Mouse (Mus musculus): ENCODE results near the gene Pla2g4a. TPM values are rescaled to one million over a fixed set of nuclear protein-coding genes. Genes with fewer than 3 reads are reported as not detected.

Pla2g4a gene
- polyA plus RNA-seq, 1 experiment from 2014 or later, result 44.4 TPM

DNA sequence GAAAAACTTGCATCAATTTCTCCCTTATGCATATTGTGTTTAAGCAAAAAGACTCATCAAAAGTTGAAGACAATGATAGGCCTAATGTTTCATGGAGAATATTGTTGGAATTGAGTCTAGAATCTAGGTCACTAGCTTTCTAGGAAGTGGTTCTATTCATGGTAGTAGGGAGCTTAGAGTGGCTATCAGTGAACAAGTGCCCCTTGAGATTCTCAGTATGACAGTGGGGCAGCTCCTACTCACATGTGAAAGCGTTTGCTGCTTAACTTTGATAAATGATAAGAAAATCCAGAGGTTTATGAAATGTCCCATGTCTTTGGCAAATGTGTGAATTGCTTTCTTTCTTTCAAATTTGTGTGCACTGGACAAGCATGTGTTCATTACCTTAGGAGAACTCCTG is 2.0 kb downstream of the Pla2g4a start:
- H3K4me1 ChIP-seq (ENCODE audit: control insufficient read depth, insufficient read depth, low read length), result no peaks in the 10 kb centered on the region
- H3K4me3 ChIP-seq (ENCODE audit: low read depth, low read length), result no peak overlapping the region
- H3K36me3 ChIP-seq (ENCODE audit: control insufficient read depth, insufficient read depth, low read length), result no peaks in the 10 kb centered on the region
- no peak overlapping the region for H3K4me2 ChIP-seq (replicated peaks; ENCODE audit: low read depth, low read length)
- no peaks in the 10 kb centered on the region for H3K9me3 ChIP-seq (ENCODE audit: control insufficient read depth, low read depth, low read length)
- ATAC-seq (ENCODE audit: insufficient number of reproducible peaks, insufficient read depth, low FRiP score, low read depth), result no peak
- no peak overlapping the region for H3K9ac ChIP-seq (replicated peaks; ENCODE audit: low read depth, low read length)
- H3K27me3 ChIP-seq (ENCODE audit: control insufficient read depth, insufficient read depth, low read length), result no peaks in the 10 kb centered on the region
- WGBS, result 38% methylated on average over 1 of the region's 1 CpGs
- H3K27ac ChIP-seq (ENCODE audit: low read length), result no peak overlapping the region

DNA sequence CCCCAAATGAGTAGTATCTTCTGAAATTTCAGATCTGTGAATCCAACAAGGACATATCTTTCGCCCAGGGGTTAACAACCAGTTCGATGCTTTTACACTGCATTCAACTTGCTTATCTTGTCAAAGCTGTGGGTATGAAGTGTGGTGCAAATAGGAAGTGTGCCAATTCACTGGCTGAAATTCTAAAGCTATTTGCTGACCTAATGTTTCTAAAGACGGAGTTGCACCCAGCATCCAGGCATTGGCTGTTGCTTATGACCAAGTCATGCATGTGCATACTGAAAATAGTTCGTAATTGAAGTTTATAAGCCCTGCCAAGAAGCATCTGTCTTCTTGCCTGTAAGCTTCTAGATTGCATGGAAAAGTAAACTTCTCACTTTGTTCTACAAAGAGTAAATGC is 5.6 kb downstream of the Pla2g4a start:
- H3K36me3 ChIP-seq (ENCODE audit: control insufficient read depth, insufficient read depth, low read length), result no peaks in the 10 kb centered on the region
- H3K27ac ChIP-seq (ENCODE audit: low read length), result no peak overlapping the region
- no peak for ATAC-seq (ENCODE audit: insufficient number of reproducible peaks, insufficient read depth, low FRiP score, low read depth)
- no peak overlapping the region for H3K4me3 ChIP-seq (ENCODE audit: low read depth, low read length)
- WGBS, result 70% methylated on average over 4 of the region's 4 CpGs
- H3K4me1 ChIP-seq (ENCODE audit: control insufficient read depth, insufficient read depth, low read length), result 0 out of 2 replicates have a peak, but pooled peaks cover 2% of the 10 kb centered on the region
- no peaks in the 10 kb centered on the region for H3K9me3 ChIP-seq (ENCODE audit: control insufficient read depth, low read depth, low read length)
- no peaks in the 10 kb centered on the region for H3K27me3 ChIP-seq (ENCODE audit: control insufficient read depth, insufficient read depth, low read length)
- H3K4me2 ChIP-seq (replicated peaks; ENCODE audit: low read depth, low read length), result no peak overlapping the region
- no peak overlapping the region for H3K9ac ChIP-seq (replicated peaks; ENCODE audit: low read depth, low read length)

DNA sequence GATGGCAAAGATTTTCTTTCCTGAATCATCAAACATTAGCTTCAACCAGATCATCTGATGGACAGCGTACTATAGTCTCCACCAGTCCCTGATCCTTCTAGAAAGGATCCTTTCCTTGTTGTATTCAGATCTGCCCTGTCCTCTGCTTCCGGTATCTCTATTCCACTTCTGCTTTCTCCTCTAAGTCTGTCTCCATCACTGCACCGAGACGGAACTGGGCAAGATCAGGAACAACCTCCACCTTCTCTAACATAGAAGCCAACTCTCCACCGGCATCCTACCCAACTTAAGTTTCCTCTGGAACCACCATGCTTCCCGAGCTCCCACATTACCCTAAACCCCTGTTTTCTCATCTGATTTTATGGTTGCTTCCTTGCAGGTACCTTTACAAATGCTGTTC is 7.1 kb downstream of the Pla2g4a start:
- no peak overlapping the region for H3K4me2 ChIP-seq (replicated peaks; ENCODE audit: low read depth, low read length)
- no peak overlapping the region for H3K27ac ChIP-seq (ENCODE audit: low read length)
- H3K27me3 ChIP-seq (ENCODE audit: control insufficient read depth, insufficient read depth, low read length), result no peaks in the 10 kb centered on the region
- H3K36me3 ChIP-seq (ENCODE audit: control insufficient read depth, insufficient read depth, low read length), result no peaks in the 10 kb centered on the region
- H3K9me3 ChIP-seq (ENCODE audit: control insufficient read depth, low read depth, low read length), result no peaks in the 10 kb centered on the region
- H3K4me1 ChIP-seq (ENCODE audit: control insufficient read depth, insufficient read depth, low read length), result peaks cover 10% of the 10 kb centered on the region
- no peak overlapping the region for H3K4me3 ChIP-seq (ENCODE audit: low read depth, low read length)
- no peak for ATAC-seq (ENCODE audit: insufficient number of reproducible peaks, insufficient read depth, low FRiP score, low read depth)
- H3K9ac ChIP-seq (replicated peaks; ENCODE audit: low read depth, low read length), result no peak overlapping the region
- WGBS, result 92% methylated on average over 6 of the region's 6 CpGs

DNA sequence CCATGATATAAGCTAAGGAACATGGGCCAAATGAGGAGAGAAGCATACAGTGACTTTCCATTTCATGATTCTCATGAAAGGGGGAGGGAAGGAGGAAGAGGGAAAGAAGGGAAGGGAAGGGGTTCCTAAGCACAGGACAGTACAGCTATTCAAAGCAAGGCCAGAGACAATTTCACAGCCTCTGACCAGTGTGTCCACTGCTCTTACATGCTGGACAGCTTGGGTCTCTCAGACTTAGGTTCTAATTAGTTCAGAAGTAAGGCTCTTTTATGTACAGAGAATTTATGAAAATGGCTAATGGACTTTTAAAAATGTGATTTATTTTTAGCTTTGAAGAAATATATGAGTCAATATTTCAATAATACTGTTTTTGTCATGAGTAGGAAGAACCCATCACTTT is 9.0 kb downstream of the Pla2g4a start:
- H3K9ac ChIP-seq (replicated peaks; ENCODE audit: low read depth, low read length), result no peak overlapping the region

DNA sequence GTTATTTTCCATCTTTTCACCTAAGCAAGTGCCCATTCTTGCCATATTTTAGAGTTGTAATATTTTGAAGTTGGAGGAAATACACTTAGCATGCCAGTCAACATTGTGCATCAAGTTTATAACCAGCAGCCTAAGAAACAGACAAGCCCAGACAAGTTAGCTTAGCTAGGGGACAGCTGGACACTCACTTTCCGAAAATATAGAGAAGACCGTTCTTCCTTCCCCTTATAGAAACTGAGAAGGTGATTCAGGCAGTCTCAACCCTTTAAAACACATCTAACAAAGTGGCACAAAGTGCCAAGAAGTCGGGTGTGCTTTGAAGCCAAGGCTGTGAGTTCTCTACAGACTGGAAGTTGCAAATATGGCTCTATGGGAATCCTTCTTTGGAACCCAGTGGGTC is 10.4 kb downstream of the Pla2g4a start:
- WGBS, result 83% methylated on average over 3 of the region's 3 CpGs

More for the DNA sequence above, 9.0 kb downstream of the Pla2g4a start:
- no peaks in the 10 kb centered on the region for H3K36me3 ChIP-seq (ENCODE audit: control insufficient read depth, insufficient read depth, low read length)
- no peak for ATAC-seq (ENCODE audit: insufficient number of reproducible peaks, insufficient read depth, low FRiP score, low read depth)
- no peak overlapping the region for H3K27ac ChIP-seq (ENCODE audit: low read length)
- no peaks in the 10 kb centered on the region for H3K27me3 ChIP-seq (ENCODE audit: control insufficient read depth, insufficient read depth, low read length)
- no peaks in the 10 kb centered on the region for H3K9me3 ChIP-seq (ENCODE audit: control insufficient read depth, low read depth, low read length)
- H3K4me3 ChIP-seq (ENCODE audit: low read depth, low read length), result no peak overlapping the region
- peaks cover 10% of the 10 kb centered on the region for H3K4me1 ChIP-seq (ENCODE audit: control insufficient read depth, insufficient read depth, low read length)
- H3K4me2 ChIP-seq (replicated peaks; ENCODE audit: low read depth, low read length), result no peak overlapping the region

DNA sequence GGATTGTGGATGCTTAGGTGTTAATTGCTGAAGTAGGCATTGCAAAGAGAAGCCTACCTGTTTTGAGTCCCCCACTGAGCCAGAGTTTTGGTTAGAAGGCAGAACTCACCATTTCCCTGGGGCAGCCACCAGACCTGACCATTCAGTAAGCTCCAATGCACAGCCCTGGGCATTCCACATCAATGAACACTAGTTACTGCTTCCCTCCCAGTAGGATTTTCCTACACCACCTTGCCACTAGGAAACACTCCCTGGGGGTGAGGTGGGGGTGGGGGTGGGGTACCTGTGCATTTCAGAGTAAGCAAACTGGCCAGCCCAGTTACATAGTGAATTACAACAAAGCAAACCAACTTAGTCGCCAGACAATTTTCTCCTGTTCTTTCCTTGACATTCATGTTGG is 10.8 kb downstream of the Pla2g4a start:
- Histone ChIP-seq H3K27ac (ENCODE audit: low read length) (no peak overlapping the region), H3K9me3 (ENCODE audit: control insufficient read depth, low read depth, low read length) (no peaks in the 10 kb centered on the region), H3K4me2 (replicated peaks; ENCODE audit: low read depth, low read length) (no peak overlapping the region), H3K36me3 (ENCODE audit: control insufficient read depth, insufficient read depth, low read length) (no peaks in the 10 kb centered on the region), H3K4me3 (ENCODE audit: low read depth, low read length) (no peak overlapping the region), H3K27me3 (ENCODE audit: control insufficient read depth, insufficient read depth, low read length) (no peaks in the 10 kb centered on the region), H3K4me1 (ENCODE audit: control insufficient read depth, insufficient read depth, low read length) (peaks cover 10% of the 10 kb centered on the region), H3K9ac (replicated peaks; ENCODE audit: low read depth, low read length) (no peak overlapping the region)
- no peak for ATAC-seq (ENCODE audit: insufficient number of reproducible peaks, insufficient read depth, low FRiP score, low read depth)
- 74% methylated on average over 1 of the region's 1 CpGs for WGBS

More for the DNA sequence above, 10.4 kb downstream of the Pla2g4a start:
- Histone ChIP-seq H3K27ac (ENCODE audit: low read length) (no peak overlapping the region), H3K4me1 (ENCODE audit: control insufficient read depth, insufficient read depth, low read length) (peaks cover 10% of the 10 kb centered on the region), H3K9ac (replicated peaks; ENCODE audit: low read depth, low read length) (no peak overlapping the region), H3K27me3 (ENCODE audit: control insufficient read depth, insufficient read depth, low read length) (no peaks in the 10 kb centered on the region), H3K36me3 (ENCODE audit: control insufficient read depth, insufficient read depth, low read length) (no peaks in the 10 kb centered on the region), H3K4me3 (ENCODE audit: low read depth, low read length) (no peak overlapping the region), H3K4me2 (replicated peaks; ENCODE audit: low read depth, low read length) (no peak overlapping the region), H3K9me3 (ENCODE audit: control insufficient read depth, low read depth, low read length) (no peaks in the 10 kb centered on the region)
- ATAC-seq (ENCODE audit: insufficient number of reproducible peaks, insufficient read depth, low FRiP score, low read depth), result no peak

DNA sequence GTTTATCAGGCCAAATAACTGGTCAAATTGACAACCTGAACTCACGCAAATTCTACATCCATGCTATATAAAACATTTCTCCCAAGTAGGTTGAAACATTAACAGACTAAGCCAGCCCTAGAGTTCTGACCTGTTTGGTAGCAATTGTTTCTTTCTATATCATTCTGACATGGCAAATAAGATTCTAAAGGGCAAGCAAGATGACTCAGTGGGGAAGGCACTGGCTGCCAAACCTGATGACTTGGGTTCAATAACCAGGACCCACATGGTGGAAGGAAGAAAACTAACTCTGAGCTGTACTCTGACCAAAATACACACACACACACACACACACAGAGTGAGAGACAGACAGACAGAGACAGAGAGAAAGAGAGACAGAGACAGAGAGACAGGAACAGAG is 11.8 kb downstream of the Pla2g4a start:
- no peaks in the 10 kb centered on the region for H3K9me3 ChIP-seq (ENCODE audit: control insufficient read depth, low read depth, low read length)
- H3K4me3 ChIP-seq (ENCODE audit: low read depth, low read length), result no peak overlapping the region
- peak; percentile 14; the same call in 1 of the 2 replicates for ATAC-seq (ENCODE audit: insufficient number of reproducible peaks, insufficient read depth, low FRiP score, low read depth)
- WGBS, result 71% methylated on average over 1 of the region's 1 CpGs
- H3K27ac ChIP-seq (ENCODE audit: low read length), result no peak overlapping the region
- peaks cover 10% of the 10 kb centered on the region for H3K4me1 ChIP-seq (ENCODE audit: control insufficient read depth, insufficient read depth, low read length)
- no peak overlapping the region for H3K9ac ChIP-seq (replicated peaks; ENCODE audit: low read depth, low read length)
- no peaks in the 10 kb centered on the region for H3K36me3 ChIP-seq (ENCODE audit: control insufficient read depth, insufficient read depth, low read length)
- H3K4me2 ChIP-seq (replicated peaks; ENCODE audit: low read depth, low read length), result no peak overlapping the region
- H3K27me3 ChIP-seq (ENCODE audit: control insufficient read depth, insufficient read depth, low read length), result no peaks in the 10 kb centered on the region

DNA sequence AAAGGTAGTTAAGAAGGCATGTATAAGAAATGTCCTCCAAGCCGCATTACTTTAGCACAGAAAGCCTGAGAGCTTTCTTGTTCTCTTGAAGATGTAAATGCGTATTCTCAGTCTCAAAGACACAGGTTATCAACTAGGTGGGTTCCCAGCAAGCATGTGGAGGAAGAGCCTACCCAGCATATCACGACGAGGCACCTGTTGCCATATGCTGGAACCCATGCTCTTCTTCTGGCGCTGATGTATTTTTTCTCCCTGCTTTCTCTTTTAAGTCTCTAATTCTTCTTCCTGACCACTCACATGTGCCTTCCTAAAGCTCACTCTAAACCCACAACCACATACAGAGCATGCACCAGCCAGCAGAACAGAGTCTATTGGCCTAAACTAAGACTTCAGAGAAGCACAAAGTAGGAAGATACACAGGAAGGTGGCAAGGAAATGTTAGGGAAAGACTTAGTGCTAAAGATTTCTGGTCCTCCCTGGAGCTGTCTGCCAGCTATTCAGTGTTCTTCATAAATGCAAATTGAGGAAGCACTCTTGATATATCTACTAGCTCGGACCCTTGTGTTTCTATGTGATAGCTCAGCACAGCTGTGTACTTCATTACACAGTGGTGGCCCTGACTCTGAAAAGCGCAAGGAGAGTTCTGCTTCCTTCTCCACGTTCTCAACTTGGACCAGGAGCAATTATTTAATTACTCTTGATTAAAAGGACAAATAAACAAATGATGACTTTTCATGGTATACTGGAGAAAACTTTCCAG is 12.8 kb downstream of the Pla2g4a start:
- Histone ChIP-seq H3K27ac (ENCODE audit: low read length) (no peak overlapping the region), H3K36me3 (ENCODE audit: control insufficient read depth, insufficient read depth, low read length) (no peaks in the 10 kb centered on the region), H3K4me2 (replicated peaks; ENCODE audit: low read depth, low read length) (no peak overlapping the region), H3K9me3 (ENCODE audit: control insufficient read depth, low read depth, low read length) (no peaks in the 10 kb centered on the region), H3K4me1 (ENCODE audit: control insufficient read depth, insufficient read depth, low read length) (peaks cover 10% of the 10 kb centered on the region), H3K9ac (replicated peaks; ENCODE audit: low read depth, low read length) (no peak overlapping the region), H3K27me3 (ENCODE audit: control insufficient read depth, insufficient read depth, low read length) (no peaks in the 10 kb centered on the region), H3K4me3 (ENCODE audit: low read depth, low read length) (no peak overlapping the region)
- 89% methylated on average over 8 of the region's 8 CpGs for WGBS
- no peak for ATAC-seq (ENCODE audit: insufficient number of reproducible peaks, insufficient read depth, low FRiP score, low read depth)

DNA sequence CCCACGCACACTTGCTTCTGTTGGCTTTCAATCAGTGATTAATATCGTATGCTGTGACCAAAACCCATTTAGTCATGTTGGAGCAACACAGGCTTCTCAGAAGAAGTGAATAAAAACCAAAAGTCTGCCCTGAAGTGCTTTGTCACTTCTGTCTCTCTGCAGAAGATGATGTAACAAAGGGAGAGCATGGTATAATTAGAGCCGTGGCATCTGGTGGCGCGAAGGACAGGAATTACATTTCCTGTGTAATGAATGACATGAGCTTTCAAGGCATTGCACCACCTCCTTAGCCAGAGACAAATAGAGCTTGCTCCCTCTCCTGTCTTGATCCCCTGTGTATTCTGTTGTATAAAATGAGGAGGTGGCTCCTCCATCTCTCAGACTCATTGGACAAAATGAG is 14.1 kb downstream of the Pla2g4a start:
- Histone ChIP-seq H3K36me3 (ENCODE audit: control insufficient read depth, insufficient read depth, low read length) (no peaks in the 10 kb centered on the region), H3K4me2 (replicated peaks; ENCODE audit: low read depth, low read length) (no peak overlapping the region), H3K27ac (ENCODE audit: low read length) (no peak overlapping the region), H3K27me3 (ENCODE audit: control insufficient read depth, insufficient read depth, low read length) (no peaks in the 10 kb centered on the region), H3K4me1 (ENCODE audit: control insufficient read depth, insufficient read depth, low read length) (peaks cover 10% of the 10 kb centered on the region), H3K9ac (replicated peaks; ENCODE audit: low read depth, low read length) (no peak overlapping the region), H3K4me3 (ENCODE audit: low read depth, low read length) (no peak overlapping the region), H3K9me3 (ENCODE audit: control insufficient read depth, low read depth, low read length) (no peaks in the 10 kb centered on the region)
- WGBS, result 63% methylated on average over 5 of the region's 5 CpGs
- ATAC-seq (ENCODE audit: insufficient number of reproducible peaks, insufficient read depth, low FRiP score, low read depth), result no peak
